Mouse (Mus musculus): ENCODE measurements around the gene Pde9a.

The Pde9a gene

DNA sequence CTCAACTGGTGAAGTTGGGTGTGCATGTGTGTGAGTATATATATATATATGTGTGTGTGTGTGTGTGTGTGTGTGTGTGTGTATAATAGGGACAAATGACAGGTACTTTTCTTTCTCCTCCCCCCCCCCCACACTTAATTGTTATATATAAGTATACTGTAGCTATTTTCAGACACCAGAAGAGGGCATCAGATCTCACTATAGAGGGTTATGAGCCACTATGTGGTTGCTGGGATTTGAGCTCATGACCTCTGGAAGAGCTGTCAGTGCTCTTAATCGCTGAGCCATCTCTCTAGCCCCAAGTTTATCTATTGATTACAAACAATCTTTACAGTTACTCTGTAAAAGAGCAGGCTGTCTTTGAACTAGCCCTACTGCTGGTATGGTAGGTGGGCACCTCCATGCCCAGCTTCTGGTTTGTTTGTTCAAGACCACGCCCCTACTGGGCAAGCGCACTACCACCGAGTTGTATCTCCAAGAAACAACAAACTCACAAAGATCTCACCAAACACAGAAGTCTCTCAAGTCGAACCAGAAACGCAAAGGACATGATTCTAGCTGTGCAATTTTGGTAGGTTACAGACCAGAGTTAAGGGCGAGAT lies 133.4 kb downstream of the Pde9a start:
- DNase-seq: no peak

DNA sequence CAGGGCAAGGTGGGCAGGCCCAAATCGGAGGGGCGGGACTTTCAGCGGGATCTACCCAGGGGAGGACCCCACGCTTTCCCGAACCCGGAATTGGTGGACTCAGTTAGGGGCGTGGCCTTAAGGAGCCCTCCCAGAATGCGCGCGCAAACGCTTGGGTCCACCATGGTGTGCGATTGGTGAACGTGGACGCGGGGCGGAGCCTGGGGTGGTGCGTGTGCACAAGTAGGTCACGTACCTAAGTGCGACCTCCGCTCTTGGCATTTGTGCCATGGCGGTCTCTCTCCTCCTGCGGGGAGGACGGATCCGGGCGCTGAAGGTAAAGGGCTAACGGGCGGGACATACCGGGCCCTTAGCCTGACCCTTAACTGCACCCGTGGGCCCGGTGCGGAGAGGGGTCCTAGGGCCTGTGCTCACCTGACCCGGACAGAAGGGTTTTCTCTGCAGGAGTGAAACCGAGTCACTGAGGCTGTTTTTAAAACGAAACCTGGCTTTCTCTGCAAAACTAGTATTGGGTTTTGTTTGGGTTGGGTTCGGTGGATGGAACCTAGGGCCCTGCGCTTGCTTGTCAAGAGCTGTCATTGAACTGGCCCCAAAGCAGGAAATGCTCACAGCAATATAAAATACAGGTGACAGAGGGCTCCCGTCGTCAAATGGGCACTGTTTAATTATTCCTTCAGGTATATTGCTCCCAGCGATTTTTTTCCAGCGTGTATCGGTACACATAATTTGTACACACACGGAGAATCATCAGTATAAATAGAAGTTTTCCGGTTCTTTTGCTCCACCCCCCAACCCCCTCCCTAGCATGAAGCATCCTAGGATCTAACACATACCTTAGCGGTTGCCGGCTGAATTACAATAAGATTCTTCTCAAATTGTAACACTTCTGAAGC lies 134.2 kb downstream of the Pde9a start, which contains the start of the genes Wdr4 and Ndufv3:
TSS of gene Wdr4 (minus strand) at position 35 of the 893 bp plus-strand sequence.
TSS of gene Ndufv3 (plus strand) at position 170 of the 893 bp plus-strand sequence.
- DNase-seq: peak; percentile 98

DNA sequence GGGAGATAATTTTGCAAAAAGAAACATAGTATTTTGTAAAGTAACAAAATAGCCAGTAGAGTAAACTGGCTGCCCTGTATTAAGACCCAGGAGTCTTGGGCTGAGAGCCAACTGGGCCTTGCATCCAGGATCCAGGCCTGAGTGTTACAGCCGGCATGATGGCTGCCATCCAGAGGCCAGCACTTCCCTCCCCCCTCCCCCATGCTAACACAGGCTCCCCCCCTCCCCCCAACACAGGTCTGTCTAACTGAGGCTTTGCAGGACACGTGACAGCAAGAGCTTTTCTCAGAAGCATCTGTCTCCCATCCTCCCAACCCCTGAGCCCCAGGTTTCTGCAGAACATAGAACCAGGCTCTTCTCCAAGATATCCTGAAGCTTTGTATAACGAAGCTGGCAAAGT lies 134.9 kb downstream of the Pde9a start:
- peak; percentile 64 for DNase-seq

DNA sequence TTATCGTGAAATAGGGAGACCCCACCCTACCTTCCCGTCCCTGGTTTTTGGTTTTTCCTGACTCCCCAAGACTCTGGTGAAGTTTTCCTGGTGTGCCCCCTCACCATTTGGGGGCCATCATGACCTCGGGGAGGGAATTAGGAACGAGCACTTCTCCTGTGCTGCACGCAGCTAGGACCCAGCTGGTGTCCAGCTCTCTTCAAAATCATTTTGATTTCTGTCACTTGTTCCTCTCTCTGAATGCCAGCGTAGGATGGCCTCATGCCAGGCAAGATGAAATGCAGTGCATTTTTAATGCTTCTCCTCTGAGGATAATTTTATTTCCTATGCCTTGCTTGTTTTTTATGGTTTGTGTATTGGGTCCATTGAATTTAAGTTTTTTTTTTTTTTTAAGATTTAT lies 135.9 kb downstream of the Pde9a start:
- DNase-seq: peak; percentile 56

DNA sequence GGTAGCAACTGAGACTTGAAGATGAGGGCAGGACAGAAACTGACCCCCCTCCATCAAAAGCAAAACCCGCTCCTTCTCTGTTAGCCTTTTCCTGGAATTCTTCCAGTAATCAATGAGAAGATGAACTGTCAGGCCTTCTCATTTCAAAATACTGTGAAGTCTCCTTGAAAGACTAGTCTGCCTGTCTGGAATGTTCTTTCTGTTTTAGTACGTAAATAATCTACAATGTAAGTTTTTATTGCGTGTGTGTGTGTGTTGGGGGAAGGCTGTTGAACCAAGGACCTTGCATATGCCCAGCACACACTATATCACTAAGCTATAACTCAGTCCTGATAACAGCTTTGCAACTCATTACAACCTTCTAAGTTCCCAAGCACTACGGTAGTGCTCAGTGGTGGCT lies 139.1 kb downstream of the Pde9a start:
- no peak for DNase-seq

DNA sequence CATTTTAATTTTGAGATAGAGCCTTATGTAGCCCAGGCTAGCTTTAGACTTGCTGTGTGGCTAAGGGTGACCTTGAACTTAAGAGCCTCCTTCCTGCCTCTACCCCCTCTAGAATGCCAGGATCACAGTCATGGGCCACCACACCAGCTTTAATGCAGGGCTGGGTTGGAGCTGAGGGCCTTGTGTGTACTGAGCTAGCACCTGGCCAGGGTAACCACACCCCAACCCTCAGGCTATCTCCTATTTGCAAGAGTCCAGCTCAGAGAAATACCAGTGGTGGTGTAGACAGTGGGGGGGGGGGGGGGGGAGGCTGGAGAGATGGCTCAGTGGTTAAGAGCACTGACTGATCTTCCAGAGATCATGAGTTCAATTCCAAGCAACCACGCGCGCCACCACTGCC lies 139.8 kb downstream of the Pde9a start:
- DNase-seq: no peak

Measured in right cerebral cortex, postnatal 4 days (tissue).